Mouse (Mus musculus): Measurements from ENCODE around the gene Arap2.

DNA sequence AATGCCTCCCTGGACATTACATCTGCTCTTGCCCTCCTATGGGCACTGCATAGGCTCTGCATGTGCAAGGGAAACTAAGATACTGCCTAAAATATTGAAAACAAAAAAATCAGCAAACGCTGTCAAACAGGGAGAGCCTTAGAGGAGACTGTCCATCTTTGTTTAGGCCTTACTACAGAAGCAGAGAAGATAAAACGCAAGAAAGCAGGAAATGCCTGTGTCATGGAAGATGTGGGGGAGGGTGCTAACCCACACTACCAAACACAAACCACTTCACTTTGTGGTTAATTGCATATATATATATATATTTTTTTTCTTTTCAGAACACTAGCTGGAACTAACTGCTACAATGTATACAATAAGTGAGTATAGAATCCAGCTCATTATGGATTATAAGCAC is 14.3 kb downstream of the Arap2 start:
- TF ChIP-seq POLR2A (IDR thresholded peaks at IDR 0.05; ENCODE audit: insufficient read depth, low read depth, low read length) (no peak), CTCF (IDR thresholded peaks at IDR 0.05) (no peak), EP300 (IDR thresholded peaks at IDR 0.05; ENCODE audit: insufficient read depth, low read depth, low read length) (no peak)

Data from heart, adult 2 months (tissue).